Mouse (Mus musculus) ovary, postnatal 14 days (tissue): ENCODE measurements around the gene Perm1.
A peak's percentile ranks its signal among the peaks of the same experiment; 100 is the strongest.

Experiments
- DNase-seq: peaks from one replicate; pipeline ENCODE4 v3.0.0; 2022; ENCODE audit warnings: low spot score

Gene Perm1

GRCm38 (mm10) chr4:156215649-156216048, at the start of gene Perm1:
Perm1 (plus strand) TSS chr4:156215868.
- no peak for DNase-seq

DNA sequence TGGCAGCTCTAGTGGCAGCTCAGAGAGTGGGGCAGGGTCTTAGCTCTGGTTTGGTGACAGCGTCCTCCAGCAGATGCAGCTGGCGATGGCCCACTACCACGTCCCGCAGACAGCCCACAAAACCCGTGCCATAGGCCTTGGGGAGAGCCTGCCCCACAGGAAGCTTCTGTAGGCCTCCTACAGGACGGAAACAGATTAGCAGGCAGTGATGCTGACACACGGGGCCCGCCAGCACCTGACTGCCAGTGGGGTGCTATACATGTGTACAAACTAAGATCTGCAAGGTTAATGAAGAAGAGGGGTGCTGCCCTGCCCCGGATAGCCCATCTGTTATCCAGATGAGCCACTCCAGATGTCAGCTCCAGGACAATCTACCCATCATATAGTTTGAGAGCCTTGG, 49.2 kb upstream of the Perm1 start:
- DNase-seq = no peak

DNA sequence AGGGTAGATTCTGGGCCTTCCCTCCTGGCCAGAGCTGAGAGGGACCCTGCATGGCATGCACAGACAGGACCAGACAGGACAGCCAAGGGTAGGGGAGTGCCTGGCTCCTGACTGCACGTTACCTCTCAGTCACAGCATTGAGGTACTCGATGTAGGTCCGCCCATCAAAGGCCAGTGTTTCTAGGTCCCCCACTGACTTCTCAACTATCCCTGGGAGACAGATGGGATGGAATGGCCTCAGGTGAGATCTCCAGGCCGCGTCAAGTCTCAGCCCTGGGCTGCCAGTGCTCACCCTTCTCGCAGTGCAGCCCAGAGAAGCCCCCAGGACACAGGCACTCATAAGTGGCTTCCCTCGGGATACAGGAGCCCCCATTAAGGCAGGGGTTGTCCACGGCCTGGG, 47.1 kb upstream of the Perm1 start:
- no peak for DNase-seq

GRCm38 (mm10) chr4:156169129-156169528, 46.5 kb upstream of the Perm1 start:
- DNase-seq = no peak

DNA sequence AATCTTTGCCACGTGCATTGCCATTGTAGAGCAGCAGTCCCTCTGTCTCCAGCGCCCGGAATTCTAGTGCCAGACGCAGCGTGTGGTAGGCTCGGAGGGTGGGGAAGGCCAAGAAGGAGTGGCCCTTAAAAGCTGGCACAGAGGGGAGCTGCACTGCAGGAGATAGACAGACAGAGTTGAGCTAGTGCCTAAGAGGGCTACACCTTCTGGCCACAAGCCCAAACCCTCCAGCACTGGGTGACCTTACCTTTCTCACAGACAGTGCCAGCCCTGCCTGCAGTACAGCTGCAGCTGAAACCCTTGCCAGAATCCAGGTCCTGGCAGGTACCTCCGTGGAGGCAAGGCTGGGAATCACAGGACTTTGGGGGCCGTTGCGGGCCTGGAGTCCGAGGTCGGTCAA, 43.8 kb upstream of the Perm1 start:
- no peak for DNase-seq

GRCm38 (mm10) chr4:156177630-156178029, 38.0 kb upstream of the Perm1 start:
- DNase-seq = no peak

DNA sequence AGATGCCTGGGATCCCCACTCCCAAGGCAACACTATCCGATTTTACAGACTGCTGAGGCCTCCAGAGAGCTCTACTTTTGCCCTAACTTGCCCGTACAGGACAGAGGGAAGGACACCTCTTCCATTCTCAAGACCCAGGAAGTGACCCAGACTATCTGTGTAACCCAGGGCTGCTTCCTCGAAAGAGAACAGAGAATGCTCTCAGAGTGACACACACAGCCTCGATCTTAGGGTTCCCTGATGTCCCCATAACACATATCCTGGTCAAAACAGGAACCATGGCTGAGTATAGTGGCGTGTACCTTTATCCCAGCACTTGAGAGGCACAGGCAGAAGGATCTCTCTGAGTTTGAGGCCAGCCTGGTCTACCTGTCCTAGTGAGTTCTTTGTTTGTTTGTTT, 31.9 kb upstream of the Perm1 start:
- no peak for DNase-seq

- DNase-seq = no peak
These were observed 31.2 kb upstream of the Perm1 start for GRCm38 (mm10) chr4:156184291-156184954.

DNA sequence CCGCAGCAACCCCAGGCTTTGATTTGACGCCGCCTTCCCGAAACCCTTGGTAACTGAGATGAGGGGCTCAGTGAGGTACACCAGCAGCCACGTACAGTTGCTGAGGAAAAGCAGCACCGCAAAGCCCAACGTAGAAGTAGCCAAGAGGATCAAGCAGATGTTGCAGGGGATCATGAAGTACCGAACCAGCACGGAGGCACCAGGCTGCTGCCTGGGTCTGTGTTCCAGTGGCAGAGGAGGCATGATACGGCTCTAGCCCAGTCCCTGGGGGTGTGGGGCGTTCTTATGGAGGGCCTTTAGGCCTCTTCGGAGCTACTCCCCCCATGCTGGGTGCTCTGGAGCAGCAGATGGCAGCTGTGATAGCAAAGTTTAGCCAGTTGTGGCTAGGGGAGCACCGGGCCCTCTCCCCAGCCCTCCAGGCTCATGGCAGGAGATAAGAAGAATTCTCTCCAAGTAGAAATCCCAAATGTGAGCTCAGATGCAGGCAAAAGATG, 30.2 kb upstream of the Perm1 start:
- DNase-seq = no peak

GRCm38 (mm10) chr4:156185950-156186850, 29.5 kb upstream of the Perm1 start:
- no peak for DNase-seq

DNA sequence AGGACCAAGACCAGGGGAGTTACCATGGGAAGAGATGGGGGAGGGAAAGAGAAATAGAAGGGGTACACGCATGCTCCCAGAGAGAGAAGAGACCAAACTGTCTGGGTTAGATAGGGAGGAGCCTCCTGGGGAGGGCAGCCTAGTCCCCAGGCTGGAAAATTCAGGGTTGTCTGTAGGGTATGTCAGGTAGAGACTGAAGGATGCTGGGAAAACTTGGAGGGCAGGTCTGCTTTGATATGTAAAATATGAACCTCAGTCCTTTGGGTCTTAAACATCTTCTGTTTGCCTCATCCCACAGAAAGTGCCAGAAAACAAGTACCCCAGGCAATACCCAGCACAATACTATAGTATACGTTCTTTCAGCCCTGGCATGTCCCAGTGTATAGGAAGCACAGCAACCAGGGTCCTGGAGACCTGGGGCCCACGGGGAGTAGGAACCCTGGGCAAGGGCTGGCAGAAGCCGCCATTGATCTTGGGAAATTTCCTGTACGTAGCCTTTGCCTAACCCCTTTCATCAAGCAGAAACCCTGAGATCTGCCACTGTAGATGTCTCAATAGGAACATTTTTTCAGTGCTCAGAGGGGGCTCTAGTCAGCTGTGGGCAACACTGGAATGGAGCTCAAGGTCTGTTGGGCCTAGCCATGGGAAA, 27.4 kb upstream of the Perm1 start:
- no peak for DNase-seq

DNA sequence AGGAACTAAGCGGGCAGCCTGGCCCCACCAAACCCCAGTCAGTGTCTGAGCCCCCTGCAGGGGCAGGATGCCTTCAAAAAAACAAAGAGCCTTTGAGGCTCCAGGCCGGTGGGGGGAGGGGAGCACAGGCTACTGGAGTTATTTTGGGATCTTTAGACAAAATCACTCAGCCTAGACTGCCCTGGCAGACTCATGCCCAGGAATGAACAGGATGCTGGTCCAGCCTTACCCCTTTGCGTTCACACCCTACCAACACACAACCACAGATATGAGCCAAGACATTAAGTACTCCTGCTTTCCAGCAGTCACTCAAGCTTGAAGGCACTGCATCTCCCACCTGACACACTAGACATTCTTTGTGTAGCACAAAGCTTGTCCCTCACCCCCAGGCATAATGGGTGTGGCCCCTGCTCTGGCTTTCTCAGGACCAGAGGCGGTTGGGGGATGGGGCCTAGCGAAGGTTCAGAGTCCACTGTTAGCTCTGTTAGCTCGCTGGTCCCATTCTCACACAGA, 26.8 kb upstream of the Perm1 start:
- DNase-seq = no peak

DNA sequence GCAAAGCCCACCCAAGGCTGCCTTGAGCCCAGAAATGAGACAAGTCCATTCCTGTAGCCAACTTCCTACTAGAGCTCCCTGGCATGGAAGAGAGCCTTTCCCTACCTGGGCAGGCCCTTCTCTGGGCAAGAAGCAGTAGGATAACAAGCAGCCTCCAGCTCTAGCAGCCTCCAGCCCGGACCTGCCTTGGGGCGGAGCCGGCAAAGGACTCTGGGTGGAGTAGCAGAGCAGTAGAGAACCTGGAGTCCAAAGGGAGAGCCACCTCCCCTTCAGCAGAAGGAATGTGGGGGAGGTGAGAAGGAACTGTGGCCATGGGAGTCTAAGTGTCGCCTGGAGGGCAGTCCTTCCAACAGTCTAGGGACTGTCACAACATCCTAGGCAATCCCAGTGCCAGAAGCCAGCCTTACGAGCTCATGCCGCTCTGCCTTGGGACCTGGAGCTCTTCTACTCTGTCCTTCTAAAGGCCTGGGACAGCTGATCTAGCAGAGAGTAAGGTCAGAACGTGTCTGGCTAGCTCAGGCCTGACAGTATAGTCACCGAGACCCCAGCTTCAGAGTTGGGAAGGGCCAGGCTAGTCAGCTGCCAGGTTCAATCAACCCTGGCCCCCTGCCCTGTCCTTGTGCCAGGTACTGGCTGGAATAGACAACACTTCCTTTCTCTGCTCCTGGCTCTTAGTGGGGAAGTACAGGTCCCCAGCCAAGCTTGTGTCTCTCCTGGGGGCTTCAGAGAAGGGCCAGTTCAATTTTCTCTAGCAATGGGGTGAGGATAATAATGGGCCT, 23.1 kb upstream of the Perm1 start:
- peak; percentile 36 for DNase-seq

GRCm38 (mm10) chr4:156193200-156193590, 22.5 kb upstream of the Perm1 start:
- DNase-seq = no peak

GRCm38 (mm10) chr4:156193906-156194305, 21.8 kb upstream of the Perm1 start:
- no peak for DNase-seq

GRCm38 (mm10) chr4:156194346-156194745, 21.3 kb upstream of the Perm1 start:
- no peak for DNase-seq

GRCm38 (mm10) chr4:156195927-156196870, 19.5 kb upstream of the Perm1 start:
- DNase-seq = peak; percentile 33

GRCm38 (mm10) chr4:156197131-156197828, 18.4 kb upstream of the Perm1 start, which contains the start of gene Agrn:
Agrn (minus strand) TSS chr4:156197488.
- peak; percentile 61 for DNase-seq

DNA sequence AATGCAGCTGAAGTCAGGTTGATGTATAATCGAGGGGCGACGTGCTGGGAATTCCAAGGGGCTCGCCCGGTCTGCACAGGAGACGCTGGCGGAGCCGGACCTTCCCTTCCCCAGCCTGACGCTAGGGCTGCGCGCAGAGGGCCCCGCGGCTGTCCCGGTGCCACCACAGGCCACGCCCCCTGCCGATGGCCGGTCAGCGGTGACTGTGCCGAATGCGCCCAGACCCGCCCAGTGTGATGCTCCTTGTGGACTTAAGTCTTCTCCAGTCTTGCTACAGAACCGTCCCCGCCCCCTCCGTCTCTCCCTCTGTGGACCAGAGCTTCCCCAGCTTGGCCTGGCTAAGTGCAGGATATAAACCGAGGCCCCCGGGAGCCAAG, 17.9 kb upstream of the Perm1 start:
- DNase-seq = peak; percentile 77
